Mouse (Mus musculus) heart, adult 18-20 months (tissue): ENCODE results near the gene Srp68. TPM values are rescaled to one million over a fixed set of nuclear protein-coding genes. Genes with fewer than 3 reads are reported as not detected.

Experiments used
- DNase-seq, 2 experiments: peaks; one replicate each; pipeline ENCODE4 v3.0.0; 2021 to 2022; ENCODE audit warnings: mixed read lengths in 1 of 2
- total RNA-seq, 2 experiments: library from RNA; stranded (reverse); gene quantifications; 2 replicates each; pipeline ENCODE4 v1.2.3; 2021

Gene Srp68
- total RNA-seq, 2 experiments from 2014 or later = 59.0 to 67.2 TPM

DNA sequence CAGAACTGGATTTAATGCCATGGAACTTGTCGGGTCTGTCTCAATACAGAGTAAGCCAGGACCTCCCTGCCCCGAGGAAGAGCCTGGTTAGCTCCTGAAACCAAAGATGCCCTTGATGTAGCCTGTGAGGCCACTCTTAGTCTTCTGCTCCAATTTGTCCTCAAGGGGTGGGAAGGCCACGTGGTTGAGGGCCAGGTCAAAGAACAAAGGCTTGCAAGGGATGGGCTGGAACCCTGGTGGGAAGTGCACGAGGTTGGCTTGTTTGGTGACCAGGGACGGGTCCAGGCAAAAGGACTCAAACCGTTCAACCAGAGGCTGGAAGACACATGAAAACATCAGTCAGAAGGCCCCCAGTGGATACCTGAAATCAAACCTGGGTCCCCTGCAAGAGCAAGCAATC is 28.4 kb downstream of the Srp68 start:
- DNase-seq = no peak

DNA sequence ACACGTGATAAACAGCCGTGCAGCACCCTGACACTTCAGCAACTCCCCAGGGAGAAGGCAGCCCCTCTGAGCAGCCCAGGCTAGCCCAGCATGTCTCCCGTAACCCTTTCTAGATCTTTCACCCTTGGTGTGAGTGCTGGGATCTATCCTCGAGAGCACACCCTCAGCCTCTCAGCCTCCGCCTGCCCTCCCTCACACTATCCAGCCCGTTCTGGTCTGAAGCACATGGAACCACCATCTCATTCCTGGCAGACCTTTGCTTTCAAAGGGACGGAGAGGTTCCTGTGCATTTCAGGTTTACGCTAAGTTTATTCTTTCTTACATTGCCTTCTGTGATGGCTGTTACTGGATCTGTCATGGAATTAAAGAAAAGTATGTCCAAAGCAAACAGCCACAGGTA is 29.4 kb downstream of the Srp68 start:
- DNase-seq = no peak

DNA sequence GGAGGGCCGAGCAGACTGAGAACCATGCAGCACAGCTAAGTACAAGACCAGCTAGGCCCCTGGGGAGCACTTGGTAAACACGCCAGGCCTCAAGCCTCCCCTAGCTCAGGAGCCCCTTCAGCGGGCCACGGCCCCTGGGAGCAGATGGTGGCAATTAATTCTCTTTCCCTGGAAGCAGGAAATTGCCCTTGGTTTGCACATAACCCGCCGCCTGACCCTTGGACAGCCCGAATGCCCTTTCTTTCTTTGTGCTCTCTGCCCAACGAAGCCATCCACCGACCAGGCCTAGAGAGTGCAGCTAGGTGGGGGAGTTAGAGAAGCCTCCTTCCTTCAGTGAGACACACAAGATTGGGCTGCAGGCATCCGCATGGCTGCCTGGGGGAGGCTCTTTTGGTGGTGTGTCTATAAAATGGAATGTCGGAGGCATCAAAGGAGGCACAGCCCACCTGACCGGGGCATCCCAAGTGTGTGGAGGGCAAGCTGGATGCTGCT is 32.2 kb downstream of the Srp68 start:
- DNase-seq = no peak

DNA sequence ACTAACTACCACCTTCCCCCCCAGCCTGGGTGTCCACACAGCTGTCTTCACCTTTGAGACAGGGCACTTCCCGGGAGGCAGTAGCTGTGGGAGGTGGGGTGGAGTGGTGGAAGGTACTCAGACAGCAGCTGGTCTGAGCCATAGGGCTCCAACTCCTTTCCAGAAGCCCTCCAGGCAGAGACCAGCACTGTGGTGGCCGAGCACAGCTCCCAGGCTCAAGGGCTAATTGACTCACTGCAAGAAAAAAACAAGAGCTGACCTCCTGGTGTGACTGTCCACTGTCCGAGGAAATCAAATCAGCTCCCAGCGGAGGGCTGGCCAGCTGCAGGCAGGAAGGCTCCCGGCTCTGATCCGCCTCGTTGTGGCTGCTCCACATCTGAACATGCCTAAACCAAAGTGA is 34.2 kb downstream of the Srp68 start:
- no peak for DNase-seq

DNA sequence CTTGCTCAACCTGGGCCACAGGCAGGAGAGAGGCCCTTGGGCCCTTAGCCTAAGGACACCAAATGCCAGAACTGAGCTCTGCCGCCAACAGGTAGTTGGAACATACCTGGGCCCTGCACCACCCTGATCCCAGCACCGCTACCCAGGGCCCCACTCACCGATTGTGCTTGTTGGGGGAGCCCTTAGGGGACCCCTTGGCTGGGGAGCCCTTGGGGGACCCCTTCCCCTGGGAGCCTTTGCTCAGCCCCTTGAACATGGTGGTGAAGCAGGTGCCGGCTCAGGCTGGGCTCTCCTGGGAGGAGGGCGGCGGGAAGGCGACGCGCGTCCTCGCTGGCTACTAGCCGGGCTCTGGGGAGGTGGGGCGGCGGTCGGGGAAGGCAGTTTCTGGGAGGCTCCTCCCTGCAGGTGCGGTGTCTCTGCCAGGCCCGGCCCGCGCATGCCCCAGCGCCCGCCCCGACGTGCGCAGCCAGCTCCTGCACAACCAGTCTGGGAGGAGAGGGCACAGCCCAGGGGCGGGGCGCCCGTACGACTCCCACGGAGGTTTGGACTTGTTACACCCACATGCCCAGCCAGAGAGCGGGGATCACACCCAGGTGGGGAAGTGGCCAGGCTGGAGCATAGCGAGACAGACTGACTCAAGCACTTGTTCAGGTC is 36.1 kb downstream of the Srp68 start, which contains the start of gene Evpl:
Gene Evpl (minus strand): TSS at position 336 of the 654 bp plus-strand sequence.
- DNase-seq = peak; percentile 21 to 58

DNA sequence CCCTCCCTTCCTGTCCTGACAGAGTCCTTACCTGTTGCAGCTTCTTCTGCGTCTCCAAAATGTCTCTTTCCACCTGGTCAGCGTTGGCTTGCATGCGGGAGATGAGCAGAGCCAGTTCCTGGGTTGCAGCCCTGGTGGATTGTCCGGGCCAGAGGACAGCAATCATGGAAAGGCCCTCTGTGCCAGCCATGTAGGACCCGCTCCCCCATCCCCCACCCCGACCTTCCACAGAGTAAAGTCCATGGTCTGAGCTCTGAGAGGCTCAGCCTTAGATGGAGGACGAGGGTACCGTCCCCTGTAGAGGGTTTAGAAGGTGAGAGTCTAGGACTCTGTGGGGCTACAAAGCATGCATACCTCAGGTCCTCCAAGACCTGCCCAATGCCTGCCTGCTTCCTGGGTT is 39.1 kb downstream of the Srp68 start:
- DNase-seq = no peak

DNA sequence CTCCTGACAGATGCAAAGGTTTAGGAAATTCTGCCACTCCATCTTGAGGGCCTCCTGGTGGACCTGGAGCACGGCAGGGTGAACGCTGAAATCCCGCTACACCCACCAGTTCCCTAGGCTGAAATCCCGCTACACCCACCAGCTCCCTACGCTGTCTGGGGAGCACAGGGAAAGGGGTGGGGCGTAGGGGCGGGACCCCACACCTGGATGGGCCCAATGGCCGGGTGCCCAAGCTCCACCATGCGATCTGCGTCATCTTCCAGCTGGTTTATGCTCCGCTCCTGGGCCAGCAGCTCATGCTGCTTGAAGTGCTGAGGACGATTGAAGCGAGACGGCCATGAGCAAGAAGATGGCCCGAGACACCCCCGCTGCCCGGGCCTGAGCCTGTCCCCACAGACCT is 41.6 kb downstream of the Srp68 start:
- DNase-seq = no peak

DNA sequence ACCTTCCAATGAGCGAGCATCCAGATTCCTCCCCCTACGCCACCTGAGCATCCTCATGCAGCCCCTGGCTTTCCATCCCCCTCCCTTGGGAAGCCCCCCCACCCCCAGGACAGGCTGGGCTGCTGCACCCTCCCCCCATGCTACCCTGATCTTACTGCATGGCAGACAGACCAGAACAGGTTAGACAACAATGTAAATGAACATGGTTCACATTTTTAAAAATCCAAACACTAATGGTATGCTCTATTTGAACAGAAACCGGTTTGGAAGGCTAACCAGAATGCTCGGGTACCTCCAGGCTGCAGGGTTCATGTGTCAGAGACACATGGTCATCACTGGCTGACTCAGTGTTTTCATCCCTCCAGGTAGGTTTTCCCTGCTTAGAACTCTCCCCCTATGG is 45.3 kb downstream of the Srp68 start:
- DNase-seq = no peak

DNA sequence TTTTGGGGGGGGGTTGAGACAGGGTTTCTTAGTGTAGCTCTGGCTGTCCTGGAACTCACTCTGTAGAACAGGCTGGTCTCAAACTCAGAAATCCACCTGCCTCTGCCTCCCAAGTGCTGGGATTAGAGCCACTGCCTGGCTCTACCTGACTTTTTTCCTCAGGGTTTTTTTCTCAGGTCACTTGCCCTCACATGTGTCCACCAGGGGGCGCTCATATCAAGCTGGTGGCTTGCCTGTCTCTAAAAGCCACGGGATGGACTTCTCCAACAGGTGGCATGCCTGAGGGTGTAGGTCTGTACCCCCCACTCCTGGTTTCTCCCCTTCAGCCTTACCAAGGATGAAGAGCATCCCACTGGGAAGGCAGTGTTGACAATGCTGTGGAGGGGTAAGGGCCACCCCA is 47.6 kb downstream of the Srp68 start:
- peak; percentile 64 to 92 for DNase-seq

DNA sequence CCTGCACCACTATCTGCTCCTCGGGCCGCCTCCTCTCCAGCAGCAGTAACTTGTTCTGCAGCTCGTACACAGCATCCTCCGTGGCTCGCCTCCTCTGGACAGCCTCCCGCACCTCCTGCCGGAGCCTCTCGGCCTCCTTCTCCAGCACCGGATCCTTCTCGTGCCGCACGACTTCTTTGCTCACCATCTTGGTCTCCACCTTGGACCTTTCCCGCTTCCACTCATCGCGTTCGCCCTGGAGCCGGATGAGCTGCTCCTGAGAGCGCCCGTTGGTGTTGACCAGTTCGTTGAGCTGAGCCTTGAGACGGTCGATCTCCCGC is 51.3 kb downstream of the Srp68 start:
- no peak for DNase-seq

DNA sequence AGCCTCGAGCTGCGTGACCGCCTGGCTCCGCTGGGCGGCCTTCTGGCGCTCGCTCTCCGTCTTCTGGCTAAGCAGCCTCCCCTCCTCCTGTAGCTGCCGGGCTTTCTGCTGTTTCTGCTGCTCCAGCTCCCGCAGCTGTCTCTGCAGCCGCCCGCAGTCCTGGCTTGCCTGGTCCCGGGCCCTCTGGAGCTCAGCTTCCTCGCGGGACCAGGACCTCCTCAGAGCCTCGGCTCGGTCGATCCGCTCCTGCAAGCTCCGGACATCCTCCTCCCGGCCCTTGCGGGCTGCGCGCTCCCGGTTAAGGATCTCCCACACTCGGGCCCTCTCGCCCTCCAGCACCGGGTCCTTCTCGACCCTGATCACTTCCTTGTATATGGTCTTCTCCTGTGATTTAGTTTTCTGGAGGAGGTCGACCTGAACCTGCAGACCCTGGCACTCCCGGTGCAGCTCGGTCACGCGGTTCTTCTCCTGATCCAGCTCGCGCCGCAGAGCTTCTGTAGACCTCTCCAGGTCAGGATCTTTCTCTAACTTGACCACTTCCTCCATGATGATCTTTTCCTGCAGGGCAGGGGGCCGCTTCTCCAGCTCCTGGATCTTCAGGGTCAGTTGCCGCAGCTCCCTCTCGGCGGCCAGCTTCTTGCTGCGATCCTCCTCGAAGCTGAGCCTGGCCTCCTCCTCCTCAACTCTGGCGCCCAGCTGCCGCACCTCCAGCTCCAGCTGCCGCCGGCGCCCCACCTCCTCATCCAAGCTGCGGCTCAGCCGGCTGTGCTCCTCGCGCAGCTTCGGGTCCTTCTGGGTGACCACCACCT is 51.9 kb downstream of the Srp68 start:
- peak; percentile 26 to 49 for DNase-seq

DNA sequence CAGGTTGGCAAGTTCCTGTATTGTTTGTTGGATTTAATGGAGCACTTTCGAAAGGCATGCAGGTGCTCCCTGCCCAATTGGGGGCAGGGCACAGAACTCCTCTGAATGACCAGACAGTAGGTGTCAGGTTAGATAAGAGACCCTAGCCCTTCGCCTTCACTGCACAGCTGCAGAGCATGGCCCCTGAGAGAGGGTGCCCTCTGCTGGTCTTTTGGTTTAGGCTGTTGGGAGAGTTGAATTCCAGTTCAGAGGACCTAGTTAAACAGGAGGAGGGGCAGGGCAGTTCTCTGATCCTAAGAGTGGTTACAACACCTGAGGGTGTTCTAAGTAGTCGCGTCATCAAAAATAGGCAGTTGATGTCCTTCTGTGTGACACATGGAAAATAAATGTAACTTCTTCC is 54.1 kb downstream of the Srp68 start:
- peak; percentile 72 to 84 for DNase-seq

DNA sequence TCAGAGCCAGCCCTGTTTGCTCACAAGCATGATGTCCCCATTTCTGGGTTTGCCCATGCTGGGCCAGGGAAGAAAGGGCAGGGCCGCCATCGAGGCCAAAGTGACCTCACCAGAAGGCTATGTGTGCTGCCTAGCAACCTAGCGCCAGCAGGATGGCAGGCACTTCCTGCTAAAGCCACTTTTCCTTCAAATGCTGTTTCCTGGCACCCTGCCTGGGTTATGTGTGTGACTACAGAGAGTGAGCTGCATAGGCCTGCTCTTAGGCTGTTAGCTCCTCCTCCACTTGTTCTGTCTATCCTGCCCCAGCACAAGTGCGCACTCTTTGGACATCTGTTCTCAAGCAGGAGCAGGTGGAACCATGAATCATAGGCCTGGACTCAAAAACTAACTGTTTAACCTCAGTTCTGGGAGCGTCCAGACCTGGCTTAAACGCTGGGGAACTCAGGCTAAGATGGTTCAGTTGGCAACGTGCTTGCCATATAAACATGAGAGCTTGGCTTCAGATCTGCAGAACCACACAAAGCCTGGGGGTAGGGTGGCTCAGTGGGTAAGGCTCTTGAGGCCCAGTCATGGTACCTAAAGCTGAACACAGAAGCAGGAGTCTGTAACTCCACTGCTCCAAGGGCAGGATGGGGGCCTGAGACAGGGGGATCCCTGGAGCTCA is 55.1 kb downstream of the Srp68 start:
- DNase-seq = peak; percentile 91 to 94

DNA sequence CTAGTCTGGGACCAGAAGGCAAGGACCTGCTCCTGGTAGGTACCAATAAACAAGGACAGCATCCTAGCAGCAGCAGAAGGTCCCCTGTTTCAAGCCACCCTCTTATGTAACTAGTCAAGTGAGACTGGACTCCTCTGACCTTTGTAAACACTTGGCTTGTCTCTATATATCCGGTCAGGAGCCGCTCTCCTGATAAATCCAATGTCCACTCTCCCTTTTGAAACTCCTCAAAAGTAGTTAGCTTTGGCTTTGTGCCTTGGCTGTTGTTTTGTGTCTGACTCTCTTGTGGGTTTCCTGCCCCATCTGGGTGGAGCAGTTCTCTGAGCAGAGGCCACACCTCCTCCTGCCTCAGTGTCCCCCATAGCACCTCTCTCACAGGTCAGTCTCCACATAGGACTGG is 55.8 kb downstream of the Srp68 start:
- DNase-seq = peak; percentile 72 to 84

DNA sequence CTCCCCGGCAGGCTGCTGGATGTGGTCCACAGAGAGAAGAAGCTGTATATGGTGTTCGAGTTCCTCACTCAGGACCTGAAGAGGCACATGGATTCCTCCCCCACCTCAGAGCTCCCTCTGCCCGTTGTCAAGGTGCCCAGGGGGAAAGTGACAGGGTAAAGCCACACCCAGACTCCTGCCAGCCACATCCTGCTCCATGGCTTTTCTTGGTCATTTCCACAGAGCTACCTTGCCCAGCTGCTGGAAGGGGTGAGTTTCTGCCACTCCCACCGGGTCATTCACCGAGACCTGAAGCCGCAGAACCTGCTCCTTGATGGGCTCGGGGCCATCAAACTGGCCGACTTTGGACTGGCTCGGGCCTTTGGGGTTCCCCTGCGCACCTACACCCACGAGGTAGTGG is 57.5 kb downstream of the Srp68 start:
- DNase-seq = no peak

DNA sequence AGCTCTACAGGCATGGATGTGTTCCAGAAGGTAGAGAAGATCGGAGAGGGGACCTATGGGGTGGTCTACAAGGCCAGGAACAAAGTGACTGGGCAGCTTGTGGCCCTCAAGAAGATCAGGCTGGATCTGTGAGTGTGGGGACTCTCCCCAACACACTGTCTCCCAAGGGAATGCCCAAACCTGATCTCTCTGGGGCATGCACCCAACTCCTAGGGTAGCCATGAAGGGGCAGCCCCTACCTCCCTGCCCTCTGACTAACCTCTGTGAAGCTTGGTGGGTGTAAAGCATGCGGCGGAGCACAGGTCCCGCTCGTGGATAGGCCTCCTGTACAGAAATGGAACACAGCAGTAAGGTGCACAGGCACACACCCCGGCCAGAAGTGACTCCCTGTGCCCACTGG is 58.0 kb downstream of the Srp68 start:
- DNase-seq = no peak

DNA sequence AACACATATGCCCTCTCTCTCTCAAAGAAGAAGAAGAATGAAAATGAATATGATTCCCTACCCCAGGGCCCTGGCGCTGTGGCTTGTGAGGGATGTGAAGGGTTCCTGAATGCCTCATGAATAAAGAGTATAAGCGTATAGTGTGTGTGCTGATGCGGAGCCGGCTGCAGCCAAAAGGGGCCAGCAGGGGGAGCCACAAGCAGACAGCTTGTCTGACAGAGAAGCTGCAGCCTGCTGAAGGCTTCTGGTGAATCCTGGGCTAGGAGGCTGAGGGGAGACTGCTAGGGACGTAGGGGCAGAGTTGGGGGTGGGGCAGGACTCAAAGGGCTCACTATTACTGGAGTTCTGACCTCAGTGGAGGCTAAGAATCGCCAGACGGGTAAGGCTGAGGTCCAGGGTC is 58.8 kb downstream of the Srp68 start:
- no peak for DNase-seq

DNA sequence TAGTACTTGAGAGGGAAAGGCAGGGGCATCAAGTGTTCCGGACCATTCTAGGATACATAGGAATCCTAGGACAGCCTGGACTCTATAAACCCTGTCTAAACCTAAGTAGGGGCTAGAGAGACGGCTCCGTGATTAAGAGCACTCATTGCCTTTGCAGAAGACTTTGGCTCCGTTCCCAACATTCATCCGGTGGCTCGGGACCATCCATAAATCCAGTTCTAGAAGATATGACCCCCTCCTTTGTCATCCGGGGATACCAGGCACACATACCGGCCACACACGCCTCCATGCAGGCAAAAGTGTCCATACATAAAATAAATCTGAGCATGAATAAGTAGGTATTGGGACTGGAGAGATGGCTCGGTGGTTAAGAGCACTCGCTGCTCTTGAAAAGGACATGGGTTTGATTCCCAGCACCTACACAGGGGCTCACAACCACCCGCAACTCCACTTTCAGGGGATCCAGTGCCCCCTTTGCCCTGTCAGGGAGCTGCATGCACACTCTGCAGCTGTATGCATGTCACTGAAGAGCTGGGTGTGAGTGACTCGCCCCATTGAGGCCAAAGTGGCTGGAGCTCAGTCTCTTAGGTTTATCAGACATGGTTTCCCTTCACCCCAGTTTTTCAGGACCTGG is 60.0 kb downstream of the Srp68 start:
- DNase-seq = no peak

DNA sequence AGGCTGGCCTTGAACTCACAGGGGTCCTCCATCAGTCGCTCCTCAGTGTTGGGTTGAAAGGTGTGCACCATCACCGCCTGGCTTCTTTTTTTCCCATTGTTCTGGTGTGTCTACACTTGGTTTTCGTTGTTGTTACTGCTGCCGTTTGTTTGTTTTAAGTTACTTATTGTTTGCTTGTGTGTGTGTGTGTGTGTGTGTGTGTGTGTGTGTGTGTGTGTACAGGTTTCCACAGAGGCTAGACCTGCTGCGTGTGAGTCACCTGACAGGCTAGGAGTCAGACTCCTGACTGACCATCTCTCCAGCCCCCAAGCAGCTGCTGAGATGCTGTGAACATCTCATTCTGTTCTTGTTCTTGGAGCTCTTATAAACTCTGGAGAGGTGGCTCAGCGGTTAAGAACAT is 61.2 kb downstream of the Srp68 start:
- DNase-seq = no peak

DNA sequence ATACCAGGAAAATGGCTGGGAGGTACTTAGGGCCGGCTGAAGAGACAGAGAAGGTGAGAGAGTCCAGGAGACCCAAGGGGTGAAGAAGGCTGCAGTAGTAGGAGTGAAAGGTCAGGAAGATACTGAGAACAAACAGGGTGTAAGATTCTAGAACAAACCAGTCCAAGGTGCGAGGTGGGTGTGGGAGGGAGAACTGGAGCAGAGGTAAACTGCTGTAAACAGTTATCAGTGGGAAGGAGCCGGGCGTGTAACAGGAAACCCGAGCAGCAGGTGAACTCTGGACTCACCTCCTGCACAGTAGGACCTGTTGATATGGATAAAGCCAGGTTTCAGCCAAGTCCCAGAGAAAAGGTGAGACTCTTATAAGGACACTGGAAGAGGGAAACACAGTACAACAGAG is 63.3 kb downstream of the Srp68 start:
- DNase-seq = no peak

DNA sequence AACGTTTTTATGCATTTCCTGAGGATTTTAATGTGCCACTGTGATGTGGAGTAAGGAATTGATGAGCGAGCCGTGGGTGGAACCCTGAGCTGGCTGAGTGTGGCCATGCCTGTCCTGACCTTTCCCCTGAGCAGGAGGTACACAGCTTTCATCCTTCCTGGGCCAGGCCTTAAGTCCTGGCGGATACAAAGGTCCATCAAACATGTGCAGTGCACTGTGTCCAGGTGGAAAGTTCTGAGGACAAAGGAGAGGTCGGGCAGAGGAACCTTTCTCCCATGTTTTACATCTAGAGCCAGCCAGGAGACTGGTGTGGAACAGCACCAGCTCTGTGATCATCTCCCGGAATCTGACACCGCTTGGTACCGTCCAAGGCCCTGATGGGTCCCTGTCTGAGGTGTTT is 64.8 kb downstream of the Srp68 start:
- no peak for DNase-seq

DNA sequence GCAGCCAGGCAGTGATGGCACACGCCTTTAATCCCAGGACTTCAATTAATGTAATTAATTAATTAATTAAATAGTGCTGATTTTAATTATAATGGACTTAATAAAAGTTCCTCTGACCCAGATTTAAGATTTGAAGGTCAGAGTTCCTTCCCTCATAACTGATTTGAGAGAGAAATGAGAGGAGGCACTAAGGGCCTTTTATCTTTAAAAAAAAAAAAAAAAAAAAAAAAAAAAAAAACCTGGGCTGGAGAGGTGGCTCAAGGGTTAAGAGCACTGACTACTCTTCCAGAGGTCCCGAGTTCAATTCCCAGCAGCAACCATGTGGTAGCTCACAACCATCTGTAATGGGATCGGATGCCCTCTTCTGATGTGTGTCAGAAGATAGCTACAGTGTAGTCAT is 65.4 kb downstream of the Srp68 start:
- no peak for DNase-seq

DNA sequence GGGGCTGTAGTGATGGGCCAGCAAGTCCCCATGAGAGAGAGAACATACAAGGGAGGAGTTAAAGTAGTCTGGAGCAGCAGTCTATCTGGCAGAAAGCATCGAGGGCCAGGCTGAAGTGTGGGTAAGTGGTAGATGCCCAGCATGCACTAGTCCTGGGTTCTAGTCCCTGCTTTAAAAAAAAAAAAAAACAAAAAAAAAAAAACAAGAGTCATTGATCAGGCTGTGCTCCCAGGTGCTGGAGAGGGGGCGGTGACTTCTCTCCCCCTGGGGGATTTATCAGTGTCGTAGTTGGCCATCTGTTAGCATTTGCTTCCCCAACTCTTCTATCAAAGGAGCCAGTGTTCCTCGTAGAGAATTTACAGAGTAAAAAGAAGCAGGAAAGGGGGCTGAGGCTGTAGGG is 67.3 kb downstream of the Srp68 start:
- DNase-seq = no peak
